Mouse (Mus musculus) midbrain, embryonic 12.5 days (tissue): ENCODE measurements around the gene Zfp346. TPM values are rescaled to one million over a fixed set of nuclear protein-coding genes. Genes with fewer than 3 reads are reported as not detected.

Experiments
- ATAC-seq: fragments of 200-750 bp; cut with Nextera tagmentation; 2 replicates; pipeline ENCODE4 v1.8.0; 2017; ENCODE audit warnings: low read depth, moderate TSS enrichment, moderate library complexity; ENCODE audit not compliant: low FRiP score
- H3K27ac ChIP-seq: fragments of 300-500 bp; sonication (generic); replicated peaks from 2 replicates; pipeline ENCODE4 v1.5.1; 2016; ENCODE audit warnings: mild to moderate bottlenecking
- H3K27me3 ChIP-seq: fragments of 300-500 bp; sonication (generic); 2 replicates; pipeline ENCODE4 v1.6.1; 2016; ENCODE audit warnings: mild to moderate bottlenecking
- H3K36me3 ChIP-seq: fragments of 300-500 bp; sonication (generic); 2 replicates; pipeline ENCODE4 v1.6.1; 2016
- H3K4me1 ChIP-seq: fragments of 300-500 bp; sonication (generic); 2 replicates; pipeline ENCODE4 v1.6.1; 2016
- H3K4me2 ChIP-seq: fragments of 300-500 bp; sonication (generic); replicated peaks from 2 replicates; pipeline ENCODE4 v1.6.1; 2016; ENCODE audit warnings: mild to moderate bottlenecking, moderate library complexity
- H3K4me3 ChIP-seq: fragments of 300-500 bp; sonication (generic); 2 replicates; pipeline ENCODE4 v1.5.1; 2016; ENCODE audit warnings: mild to moderate bottlenecking
- H3K9ac ChIP-seq: fragments of 300-500 bp; sonication (generic); replicated peaks from 2 replicates; pipeline ENCODE4 v1.6.1; 2016; ENCODE audit warnings: mild to moderate bottlenecking, moderate library complexity
- H3K9me3 ChIP-seq: fragments of 300-500 bp; sonication (generic); 2 replicates; pipeline ENCODE4 v1.6.1; 2016; ENCODE audit warnings: mild to moderate bottlenecking
- WGBS: fragments of 180-500 bp; shearing (Covaris S2); methylation state at CpG from one replicate; pipeline ENCODE4 v1.1.7; 2016; 5-methylcytosine and 5-hydroxymethylcytosine counted together
- polyA plus RNA-seq: library from polyadenylated mRNA; unstranded; fragments of >200 nt; fragmentation: Nextera tagmentation; extraction: Ambion mirVana; gene quantifications from 2 replicates; pipeline ENCODE4 v1.2.1, GENCODE M21; 2016

Zfp346 gene
- polyA plus RNA-seq, 1 experiment from 2014 or later, result 24.1 TPM

DNA sequence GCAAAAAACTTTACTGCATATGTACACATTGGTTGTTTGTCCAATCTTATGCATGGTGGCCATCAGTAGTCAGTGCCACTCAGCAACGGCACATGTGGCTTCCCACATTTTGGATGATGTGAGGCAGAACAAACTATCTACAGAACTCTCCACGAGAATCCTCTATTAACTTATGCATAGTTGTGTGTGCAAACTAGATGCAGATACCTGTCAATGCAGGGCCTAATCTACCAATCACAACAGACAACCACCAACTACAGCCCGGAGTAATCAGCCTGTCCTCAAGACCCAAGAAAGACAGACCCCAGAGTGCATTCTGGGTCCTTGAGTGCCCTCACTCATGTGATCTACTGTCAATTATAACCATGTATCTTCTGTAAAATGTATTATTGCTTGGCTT lies 2.7 kb upstream of the Zfp346 start:
- Histone ChIP-seq H3K4me2 (no peak overlapping the region), H3K4me3 (no peak overlapping the region), H3K27me3 (no peaks in the 10 kb centered on the region), H3K9ac (no peak overlapping the region), H3K36me3 (no peaks in the 10 kb centered on the region), H3K4me1 (peaks cover 19% of the 10 kb centered on the region), H3K27ac (no peak overlapping the region), H3K9me3 (peaks cover 3% of the 10 kb centered on the region; the same call in 1 of the 2 replicates)
- 97% methylated on average over 3 of the region's 3 CpGs for WGBS
- no peak for ATAC-seq

- Histone ChIP-seq H3K4me1 (peaks cover 19% of the 10 kb centered on the region), H3K4me2 (no peak overlapping the region), H3K4me3 (no peak overlapping the region), H3K9ac (no peak overlapping the region), H3K9me3 (peaks cover 3% of the 10 kb centered on the region; the same call in 1 of the 2 replicates), H3K36me3 (peaks cover 8% of the 10 kb centered on the region; the same call in 1 of the 2 replicates), H3K27me3 (no peaks in the 10 kb centered on the region), H3K27ac (no peak overlapping the region)
- no peak for ATAC-seq
- 79% methylated on average over 2 of the region's 2 CpGs for WGBS
Measured at GRCm38 (mm10) chr13:55103351-55103750, 1.8 kb upstream of the Zfp346 start.

GRCm38 (mm10) chr13:55105953-55106691 lies 1.0 kb downstream of the Zfp346 start:
- no peaks in the 10 kb centered on the region for H3K27me3 ChIP-seq
- 20% methylated on average over 8 of the region's 8 CpGs for WGBS
- H3K4me2 ChIP-seq, result peak overlapping the region; percentile 83
- peak overlapping the region; percentile 91 for H3K9ac ChIP-seq
- peaks cover 3% of the 10 kb centered on the region; the same call in 1 of the 2 replicates for H3K9me3 ChIP-seq
- H3K36me3 ChIP-seq, result peaks cover 8% of the 10 kb centered on the region; the same call in 1 of the 2 replicates
- H3K27ac ChIP-seq, result no peak overlapping the region
- ATAC-seq, result no peak
- H3K4me3 ChIP-seq, result peak overlapping the region; percentile 84
- peaks cover 12% of the 10 kb centered on the region for H3K4me1 ChIP-seq

DNA sequence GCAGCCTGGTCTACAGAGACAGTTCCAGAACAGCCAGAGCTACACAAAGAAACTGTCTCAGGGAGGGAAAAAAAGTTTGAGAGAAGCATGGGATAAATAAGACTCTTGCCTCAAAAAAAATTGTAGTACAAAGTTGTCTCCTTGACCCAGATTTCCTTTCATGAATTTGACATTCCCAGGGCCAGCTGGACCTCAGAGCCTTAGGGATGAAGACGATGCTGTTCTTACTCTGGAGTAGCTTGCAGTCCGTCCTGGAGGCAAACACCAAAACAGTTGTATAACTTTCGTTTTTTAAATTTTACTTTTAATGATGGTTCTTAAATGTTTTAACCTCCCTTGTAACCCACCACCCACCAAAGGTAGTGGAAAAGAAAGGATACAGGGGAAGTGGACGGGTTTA lies 2.0 kb downstream of the Zfp346 start:
- H3K27ac ChIP-seq, result no peak overlapping the region
- H3K4me3 ChIP-seq, result no peak overlapping the region
- H3K36me3 ChIP-seq, result peaks cover 8% of the 10 kb centered on the region; the same call in 1 of the 2 replicates
- no peaks in the 10 kb centered on the region for H3K9me3 ChIP-seq
- ATAC-seq, result no peak
- peaks cover 12% of the 10 kb centered on the region for H3K4me1 ChIP-seq
- H3K9ac ChIP-seq, result no peak overlapping the region
- H3K27me3 ChIP-seq, result no peaks in the 10 kb centered on the region
- no peak overlapping the region for H3K4me2 ChIP-seq
- 95% methylated on average over 4 of the region's 4 CpGs for WGBS

GRCm38 (mm10) chr13:55107694-55108093 lies 2.6 kb downstream of the Zfp346 start:
- Histone ChIP-seq H3K27me3 (no peaks in the 10 kb centered on the region), H3K4me1 (peaks cover 12% of the 10 kb centered on the region), H3K36me3 (peaks cover 8% of the 10 kb centered on the region; the same call in 1 of the 2 replicates), H3K9ac (no peak overlapping the region), H3K4me2 (no peak overlapping the region), H3K27ac (no peak overlapping the region), H3K4me3 (no peak overlapping the region), H3K9me3 (no peaks in the 10 kb centered on the region)
- WGBS, result 91% methylated on average over 8 of the region's 8 CpGs
- ATAC-seq, result no peak

- ATAC-seq, result no peak
- Histone ChIP-seq H3K27me3 (no peaks in the 10 kb centered on the region), H3K9me3 (no peaks in the 10 kb centered on the region), H3K9ac (no peak overlapping the region), H3K4me1 (no peaks in the 10 kb centered on the region), H3K36me3 (peaks cover 52% of the 10 kb centered on the region), H3K27ac (no peak overlapping the region), H3K4me2 (no peak overlapping the region), H3K4me3 (no peak overlapping the region)
- 89% methylated on average over 6 of the region's 6 CpGs for WGBS
Measured at GRCm38 (mm10) chr13:55114375-55114774, 9.3 kb downstream of the Zfp346 start.

GRCm38 (mm10) chr13:55124903-55125302 lies 19.8 kb downstream of the Zfp346 start:
- peaks cover 53% of the 10 kb centered on the region for H3K36me3 ChIP-seq
- H3K9me3 ChIP-seq, result no peaks in the 10 kb centered on the region
- WGBS, result 97% methylated on average over 6 of the region's 6 CpGs
- H3K27me3 ChIP-seq, result no peaks in the 10 kb centered on the region
- H3K4me3 ChIP-seq, result no peak overlapping the region
- ATAC-seq, result no peak
- H3K4me2 ChIP-seq, result no peak overlapping the region
- no peaks in the 10 kb centered on the region for H3K4me1 ChIP-seq
- H3K9ac ChIP-seq, result no peak overlapping the region
- no peak overlapping the region for H3K27ac ChIP-seq

- 94% methylated on average over 2 of the region's 2 CpGs for WGBS
- Histone ChIP-seq H3K9me3 (no peaks in the 10 kb centered on the region), H3K4me3 (no peak within 1 kb of the TSS), H3K4me2 (no peak within 1 kb of the TSS), H3K9ac (no peak within 1 kb of the TSS), H3K27me3 (no peaks in the 10 kb centered on the region), H3K27ac (no peak within 1 kb of the TSS), H3K36me3 (peaks cover 47% of the 10 kb centered on the region), H3K4me1 (0 out of 2 replicates have a peak, but pooled peaks cover 4% of the 10 kb centered on the region)
- ATAC-seq, result no peak
Measured at GRCm38 (mm10) chr13:55133448-55133847, 28.3 kb downstream of the Zfp346 start, which contains the start of gene Gm17617. Gm17617 (minus strand) TSS chr13:55133548.

- H3K36me3 ChIP-seq, result peaks cover 34% of the 10 kb centered on the region
- no peaks in the 10 kb centered on the region for H3K9me3 ChIP-seq
- no peak overlapping the region for H3K4me2 ChIP-seq
- H3K9ac ChIP-seq, result no peak overlapping the region
- H3K27ac ChIP-seq, result no peak overlapping the region
- 0 out of 2 replicates have a peak, but pooled peaks cover 4% of the 10 kb centered on the region for H3K4me1 ChIP-seq
- WGBS, result 10% methylated on average over 5 of the region's 5 CpGs
- ATAC-seq, result no peak
- no peak overlapping the region for H3K4me3 ChIP-seq
- no peaks in the 10 kb centered on the region for H3K27me3 ChIP-seq
Measured at GRCm38 (mm10) chr13:55135382-55135781, 30.3 kb downstream of the Zfp346 start.

- Histone ChIP-seq H3K4me2 (no peak overlapping the region), H3K4me3 (no peak overlapping the region), H3K4me1 (0 out of 2 replicates have a peak, but pooled peaks cover 1% of the 10 kb centered on the region), H3K9me3 (no peaks in the 10 kb centered on the region), H3K27ac (no peak overlapping the region), H3K27me3 (no peaks in the 10 kb centered on the region), H3K36me3 (no peaks in the 10 kb centered on the region), H3K9ac (no peak overlapping the region)
- no peak for ATAC-seq
- WGBS, result 62% methylated on average over 2 of the region's 2 CpGs
Measured at GRCm38 (mm10) chr13:55140271-55140670, 35.2 kb downstream of the Zfp346 start.

GRCm38 (mm10) chr13:55152621-55153415 lies 47.7 kb downstream of the Zfp346 start, which contains the start of gene Fgfr4:
Fgfr4 (plus strand) TSS chr13:55152640.
- WGBS, result 2% methylated on average over 65 of the region's 68 CpGs
- Histone ChIP-seq H3K4me2 (peak within 1 kb of the TSS; percentile 91), H3K4me1 (peaks cover 9% of the 10 kb centered on the region), H3K9ac (peak within 1 kb of the TSS; percentile 57), H3K4me3 (peak within 1 kb of the TSS; percentile 52), H3K27me3 (peaks cover 54% of the 10 kb centered on the region), H3K9me3 (no peaks in the 10 kb centered on the region), H3K27ac (no peak within 1 kb of the TSS), H3K36me3 (no peaks in the 10 kb centered on the region)
- ATAC-seq, result peak; percentile 54

- no peak for ATAC-seq
- Histone ChIP-seq H3K27me3 (peaks cover 54% of the 10 kb centered on the region), H3K9ac (no peak overlapping the region), H3K9me3 (no peaks in the 10 kb centered on the region), H3K4me1 (peaks cover 9% of the 10 kb centered on the region), H3K27ac (no peak overlapping the region), H3K36me3 (no peaks in the 10 kb centered on the region), H3K4me3 (no peak overlapping the region), H3K4me2 (no peak overlapping the region)
- 86% methylated on average over 5 of the region's 5 CpGs for WGBS
Measured at GRCm38 (mm10) chr13:55153951-55154350, 48.8 kb downstream of the Zfp346 start.
